Mouse (Mus musculus) forebrain, embryonic 10.5 days (tissue): ENCODE data around the gene Muc4. TPM values are rescaled to one million over a fixed set of nuclear protein-coding genes. Genes with fewer than 3 reads are reported as not detected.

Source experiments
- DNase-seq: peaks from one replicate; pipeline ENCODE4 v3.0.0-alpha.2; 2017; ENCODE audit warnings: low spot score; ENCODE audit errors: extremely low spot score
- H3K27ac ChIP-seq: fragments of 300-500 bp; sonication (generic); 2 replicates; pipeline ENCODE4 v1.5.1; 2016; ENCODE audit warnings: mild to moderate bottlenecking
- H3K27me3 ChIP-seq: fragments of 300-500 bp; sonication (generic); 2 replicates; pipeline ENCODE4 v1.6.1; 2016; ENCODE audit warnings: mild to moderate bottlenecking; ENCODE audit not compliant: poor library complexity, severe bottlenecking
- H3K36me3 ChIP-seq: fragments of 300-500 bp; sonication (generic); replicated peaks from 2 replicates; pipeline ENCODE4 v1.6.1; 2016; ENCODE audit warnings: mild to moderate bottlenecking, moderate library complexity
- H3K4me1 ChIP-seq: fragments of 300-500 bp; sonication (generic); 2 replicates; pipeline ENCODE4 v1.6.1; 2016
- H3K4me3 ChIP-seq: fragments of 300-500 bp; sonication (generic); 2 replicates; pipeline ENCODE4 v1.5.1; 2016; ENCODE audit warnings: mild to moderate bottlenecking, moderate library complexity
- H3K9me3 ChIP-seq: fragments of 300-500 bp; sonication (generic); 2 replicates; pipeline ENCODE4 v1.6.1; 2016; ENCODE audit warnings: mild to moderate bottlenecking, moderate library complexity
- WGBS: fragments of 180-500 bp; shearing (Covaris S2); methylation state at CpG from one replicate; pipeline ENCODE4 v1.1.7; 2016; 5-methylcytosine and 5-hydroxymethylcytosine counted together
- polyA plus RNA-seq: library from polyadenylated mRNA; unstranded; fragments of >200 nt; fragmentation: Nextera tagmentation; extraction: Ambion mirVana; gene quantifications from 2 replicates; pipeline ENCODE4 v1.2.1, GENCODE M21; 2016

Gene Muc4
- polyA plus RNA-seq: 0.15 TPM in 1 of 2 replicates, not detected in the other

- no peak for DNase-seq
- Histone ChIP-seq H3K27me3 (no peaks in the 10 kb centered on the region), H3K27ac (no peak within 1 kb of the TSS), H3K4me3 (no peak within 1 kb of the TSS), H3K36me3 (no peaks in the 10 kb centered on the region), H3K9me3 (no peaks in the 10 kb centered on the region), H3K4me1 (peaks cover 14% of the 10 kb centered on the region)
- WGBS: 97% methylated on average over 2 of the region's 2 CpGs
Observed at GRCm38 (mm10) chr16:32735586-32735985, at the start of gene Muc4. TSS of gene Muc4 (plus strand) at chr16:32735886.

GRCm38 (mm10) chr16:32685998-32686397 is 49.7 kb upstream of the Muc4 start:
- Histone ChIP-seq H3K4me3 (no peak overlapping the region), H3K27ac (no peak overlapping the region), H3K9me3 (no peaks in the 10 kb centered on the region), H3K27me3 (no peaks in the 10 kb centered on the region), H3K4me1 (no peaks in the 10 kb centered on the region; the same call in 1 of the 2 replicates), H3K36me3 (peaks cover 18% of the 10 kb centered on the region)
- WGBS: 64% methylated on average over 5 of the region's 5 CpGs
- no peak for DNase-seq

- Histone ChIP-seq H3K36me3 (peaks cover 11% of the 10 kb centered on the region), H3K4me3 (no peak overlapping the region), H3K27ac (no peak overlapping the region), H3K9me3 (no peaks in the 10 kb centered on the region), H3K4me1 (no peaks in the 10 kb centered on the region; the same call in 1 of the 2 replicates), H3K27me3 (no peaks in the 10 kb centered on the region)
- no peak for DNase-seq
- WGBS: 79% methylated on average over 5 of the region's 5 CpGs
Observed at GRCm38 (mm10) chr16:32687221-32687620, 48.5 kb upstream of the Muc4 start.

- Histone ChIP-seq H3K27ac (no peak overlapping the region), H3K4me3 (no peak overlapping the region), H3K27me3 (no peaks in the 10 kb centered on the region), H3K9me3 (no peaks in the 10 kb centered on the region), H3K36me3 (no peaks in the 10 kb centered on the region), H3K4me1 (no peaks in the 10 kb centered on the region; the same call in 1 of the 2 replicates)
- WGBS: 83% methylated on average over 4 of the region's 4 CpGs
- no peak for DNase-seq
Observed at GRCm38 (mm10) chr16:32688770-32689169, 46.9 kb upstream of the Muc4 start.

GRCm38 (mm10) chr16:32689501-32689900 is 46.2 kb upstream of the Muc4 start:
- Histone ChIP-seq H3K36me3 (no peaks in the 10 kb centered on the region), H3K4me1 (no peaks in the 10 kb centered on the region; the same call in 1 of the 2 replicates), H3K27me3 (no peaks in the 10 kb centered on the region), H3K9me3 (no peaks in the 10 kb centered on the region), H3K27ac (no peak overlapping the region), H3K4me3 (no peak overlapping the region)
- 4% methylated on average over 9 of the region's 9 CpGs for WGBS
- DNase-seq: peak; percentile 75

GRCm38 (mm10) chr16:32696841-32697464 is 38.7 kb upstream of the Muc4 start:
- DNase-seq: no peak
- Histone ChIP-seq H3K4me1 (no peaks in the 10 kb centered on the region), H3K36me3 (no peaks in the 10 kb centered on the region), H3K9me3 (no peaks in the 10 kb centered on the region), H3K27me3 (no peaks in the 10 kb centered on the region), H3K27ac (no peak overlapping the region), H3K4me3 (no peak overlapping the region)
- WGBS: 56% methylated on average over 7 of the region's 7 CpGs

- no peak for DNase-seq
- 90% methylated on average over 22 of the region's 22 CpGs for WGBS
- H3K36me3 ChIP-seq: no peaks in the 10 kb centered on the region
Observed at GRCm38 (mm10) chr16:32697665-32698446, 37.8 kb upstream of the Muc4 start.

GRCm38 (mm10) chr16:32698550-32698949 is 37.1 kb upstream of the Muc4 start:
- Histone ChIP-seq H3K27me3 (no peaks in the 10 kb centered on the region), H3K36me3 (no peaks in the 10 kb centered on the region), H3K9me3 (no peaks in the 10 kb centered on the region), H3K4me1 (0 out of 2 replicates have a peak, but pooled peaks cover 1% of the 10 kb centered on the region), H3K4me3 (no peak overlapping the region), H3K27ac (no peak overlapping the region)
- no peak for DNase-seq
- WGBS: 31% methylated on average over 7 of the region's 7 CpGs

More at GRCm38 (mm10) chr16:32697665-32698446, 37.8 kb upstream of the Muc4 start:
- Histone ChIP-seq H3K27me3 (no peaks in the 10 kb centered on the region), H3K9me3 (no peaks in the 10 kb centered on the region), H3K4me3 (no peak overlapping the region), H3K4me1 (no peaks in the 10 kb centered on the region), H3K27ac (no peak overlapping the region)

- 73% methylated on average over 9 of the region's 9 CpGs for WGBS
- H3K36me3 ChIP-seq: no peaks in the 10 kb centered on the region
Observed at GRCm38 (mm10) chr16:32703312-32703912, 32.3 kb upstream of the Muc4 start.

GRCm38 (mm10) chr16:32705606-32706005 is 30.1 kb upstream of the Muc4 start:
- no peak for DNase-seq
- Histone ChIP-seq H3K36me3 (no peaks in the 10 kb centered on the region), H3K27me3 (no peaks in the 10 kb centered on the region), H3K9me3 (peaks cover 4% of the 10 kb centered on the region; the same call in 1 of the 2 replicates), H3K27ac (no peak overlapping the region), H3K4me3 (no peak overlapping the region), H3K4me1 (peaks cover 25% of the 10 kb centered on the region)
- WGBS: 99% methylated on average over 3 of the region's 3 CpGs

More at GRCm38 (mm10) chr16:32703312-32703912, 32.3 kb upstream of the Muc4 start:
- H3K9me3 ChIP-seq: peaks cover 4% of the 10 kb centered on the region; the same call in 1 of the 2 replicates
- no peaks in the 10 kb centered on the region for H3K27me3 ChIP-seq
- H3K27ac ChIP-seq: no peak overlapping the region
- no peak for DNase-seq
- peaks cover 17% of the 10 kb centered on the region for H3K4me1 ChIP-seq
- no peak overlapping the region for H3K4me3 ChIP-seq

GRCm38 (mm10) chr16:32707111-32707823 is 28.4 kb upstream of the Muc4 start:
- H3K9me3 ChIP-seq: peaks cover 4% of the 10 kb centered on the region; the same call in 1 of the 2 replicates
- peaks cover 29% of the 10 kb centered on the region for H3K4me1 ChIP-seq
- WGBS: 70% methylated on average over 17 of the region's 17 CpGs
- H3K36me3 ChIP-seq: no peaks in the 10 kb centered on the region
- DNase-seq: no peak
- H3K27ac ChIP-seq: 0 out of 2 replicates have a peak overlapping the region, but pooled peaks have one; percentile 25
- H3K27me3 ChIP-seq: no peaks in the 10 kb centered on the region
- no peak overlapping the region for H3K4me3 ChIP-seq

- 82% methylated on average over 9 of the region's 9 CpGs for WGBS
- no peaks in the 10 kb centered on the region for H3K27me3 ChIP-seq
- H3K4me1 ChIP-seq: peaks cover 29% of the 10 kb centered on the region
Observed at GRCm38 (mm10) chr16:32707824-32708456, 27.7 kb upstream of the Muc4 start.

More at GRCm38 (mm10) chr16:32707824-32708456, 27.7 kb upstream of the Muc4 start:
- no peak for DNase-seq
- Histone ChIP-seq H3K27ac (no peak overlapping the region), H3K4me3 (no peak overlapping the region), H3K9me3 (peaks cover 4% of the 10 kb centered on the region; the same call in 1 of the 2 replicates), H3K36me3 (no peaks in the 10 kb centered on the region)
